Mouse (Mus musculus) stomach, embryonic 15.5 days (tissue): Measurements from ENCODE around the gene Sorbs2. TPM values are rescaled to one million over a fixed set of nuclear protein-coding genes. Genes with fewer than 3 reads are reported as not detected.
A peak's percentile ranks its signal among the peaks of the same experiment; 100 is the strongest.
"Not testable (repeated sequence)": the region's sequence is repeated elsewhere in the genome, so short reads cannot be mapped to it uniquely, and the experiment has no call there.

Source experiments
- ATAC-seq: fragments of 200-750 bp; cut with Nextera tagmentation; 2 replicates; pipeline ENCODE4 v1.8.0; 2017; ENCODE audit warnings: low read depth, moderate number of reproducible peaks, moderate TSS enrichment; ENCODE audit not compliant: insufficient read depth, low FRiP score
- H3K27ac ChIP-seq: fragments of 300-500 bp; sonication (generic); 2 replicates; pipeline ENCODE4 v1.5.1; 2015; ENCODE audit warnings: mild to moderate bottlenecking, inconsistent platforms
- H3K27me3 ChIP-seq: fragments of 300-500 bp; sonication (generic); replicated peaks from 2 replicates; pipeline ENCODE4 v1.6.1; 2015; ENCODE audit warnings: inconsistent platforms
- H3K36me3 ChIP-seq: fragments of 300-500 bp; sonication (generic); 2 replicates; pipeline ENCODE4 v1.6.1; 2015; ENCODE audit warnings: inconsistent platforms
- H3K4me1 ChIP-seq: fragments of 300-500 bp; sonication (generic); 2 replicates; pipeline ENCODE4 v1.6.1; 2015; ENCODE audit warnings: inconsistent platforms
- H3K4me2 ChIP-seq: fragments of 300-500 bp; sonication (generic); 2 replicates; pipeline ENCODE4 v1.6.1; 2015; ENCODE audit warnings: mild to moderate bottlenecking, inconsistent platforms
- H3K4me3 ChIP-seq: fragments of 300-500 bp; sonication (generic); replicated peaks from 2 replicates; pipeline ENCODE4 v1.5.1; 2015; ENCODE audit warnings: inconsistent platforms
- H3K9ac ChIP-seq: fragments of 300-500 bp; sonication (generic); 2 replicates; pipeline ENCODE4 v1.6.1; 2015; ENCODE audit warnings: inconsistent platforms
- H3K9me3 ChIP-seq: fragments of 300-500 bp; sonication (generic); 2 replicates; pipeline ENCODE4 v1.6.1; 2016; ENCODE audit warnings: inconsistent platforms
- WGBS: fragments of 180-500 bp; shearing (Covaris S2); methylation state at CpG from one replicate; pipeline ENCODE4 v1.1.7; 2015; 5-methylcytosine and 5-hydroxymethylcytosine counted together
- polyA plus RNA-seq: library from polyadenylated mRNA; unstranded; fragments of >200 nt; fragmentation: Nextera tagmentation; extraction: Ambion mirVana; gene quantifications from 2 replicates; pipeline ENCODE4 v1.2.1, GENCODE M21; 2015

Gene Sorbs2
- polyA plus RNA-seq, 1 experiment from 2014 or later: 25.9 TPM

DNA sequence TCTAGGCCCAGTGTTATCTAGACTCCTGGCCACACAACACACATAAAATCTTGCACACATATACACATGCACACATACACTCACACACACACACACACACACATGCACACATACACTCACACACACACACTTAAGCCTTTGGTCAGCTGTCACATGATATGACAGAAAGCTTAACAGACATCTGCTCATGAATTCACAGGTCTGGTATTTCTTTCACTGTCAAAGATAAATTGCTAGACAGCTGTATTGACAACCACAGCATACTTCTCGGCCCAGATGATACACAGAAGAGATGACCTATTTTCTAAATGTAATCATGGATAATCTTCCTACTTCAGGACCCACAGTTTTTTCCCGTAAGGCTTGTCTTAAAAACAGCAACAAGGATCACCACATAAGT is 326.3 kb downstream of the Sorbs2 start:
- H3K27me3 ChIP-seq: no peaks in the 10 kb centered on the region
- H3K9me3 ChIP-seq: no peaks in the 10 kb centered on the region
- no peaks in the 10 kb centered on the region for H3K4me1 ChIP-seq
- H3K4me2 ChIP-seq: no peak overlapping the region
- 49% methylated on average over 2 of the region's 2 CpGs for WGBS
- no peak overlapping the region for H3K27ac ChIP-seq
- no peak overlapping the region for H3K9ac ChIP-seq
- H3K4me3 ChIP-seq: no peak overlapping the region
- H3K36me3 ChIP-seq: no peaks in the 10 kb centered on the region
- no peak for ATAC-seq

DNA sequence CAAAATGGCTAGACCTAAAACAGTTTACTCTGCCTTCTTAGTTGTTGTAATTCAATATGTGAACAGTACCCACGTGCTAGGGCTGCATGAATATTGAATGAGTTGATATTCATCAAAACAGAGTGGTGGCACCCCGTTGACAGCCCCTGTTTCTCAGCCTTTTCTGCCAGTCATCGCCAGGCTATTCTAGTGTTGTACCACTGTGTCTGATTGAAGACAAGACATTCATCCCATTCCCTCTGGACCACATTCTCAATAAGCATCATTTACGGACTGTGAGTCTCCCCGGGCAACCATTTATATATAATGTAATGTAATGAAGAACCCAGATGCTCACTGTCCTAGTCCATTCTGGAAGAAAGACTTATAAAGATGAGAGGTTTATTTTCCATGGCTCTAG is 335.7 kb downstream of the Sorbs2 start:
- Histone ChIP-seq H3K27me3 (no peaks in the 10 kb centered on the region), H3K27ac (no peak overlapping the region), H3K4me3 (no peak overlapping the region), H3K4me2 (no peak overlapping the region), H3K36me3 (no peaks in the 10 kb centered on the region), H3K9ac (no peak overlapping the region), H3K9me3 (no peaks in the 10 kb centered on the region), H3K4me1 (peaks cover 7% of the 10 kb centered on the region; the same call in 1 of the 2 replicates)
- WGBS: 80% methylated on average over 5 of the region's 5 CpGs
- ATAC-seq: no peak

DNA sequence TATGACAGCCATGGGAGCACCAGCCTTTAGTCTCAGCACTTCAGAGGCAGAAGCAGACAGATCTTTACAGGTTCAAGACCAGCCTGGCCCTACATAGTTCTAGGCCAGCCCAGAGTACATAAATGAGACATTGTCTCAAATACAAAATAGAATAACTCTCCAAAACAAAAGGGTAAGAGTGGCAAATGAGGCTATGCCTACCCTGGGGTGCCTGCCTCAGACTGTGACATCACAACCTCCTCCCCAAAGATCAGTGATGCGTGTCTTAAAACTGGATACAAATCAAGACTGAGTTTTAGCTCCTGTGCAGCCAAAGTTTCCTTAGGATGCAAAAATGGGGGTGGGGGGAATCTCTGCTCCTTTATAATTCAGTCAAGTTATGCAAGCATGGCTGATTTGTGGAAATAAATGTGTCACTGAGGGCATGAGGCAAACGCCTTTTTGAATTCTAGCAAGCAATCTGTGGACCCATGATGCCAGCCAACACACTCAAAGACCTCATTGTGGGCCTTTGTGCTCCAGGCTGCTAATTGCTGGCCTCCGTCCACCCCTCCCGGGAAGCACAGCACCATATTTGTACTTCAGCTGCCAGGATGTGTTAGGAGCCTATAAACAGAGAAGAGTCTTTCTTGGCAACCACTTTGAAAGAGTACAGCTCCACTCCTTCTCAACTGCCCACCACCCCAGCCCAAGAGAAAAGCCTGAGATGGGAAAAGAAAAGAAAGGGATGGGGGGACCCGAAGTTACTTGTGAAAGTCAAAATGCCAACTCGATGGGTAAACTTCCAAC is 336.7 kb downstream of the Sorbs2 start:
- peak overlapping the region; percentile 67 for H3K27ac ChIP-seq
- H3K4me1 ChIP-seq: peaks cover 7% of the 10 kb centered on the region; the same call in 1 of the 2 replicates
- H3K27me3 ChIP-seq: no peaks in the 10 kb centered on the region
- WGBS: 47% methylated on average over 6 of the region's 6 CpGs
- H3K9ac ChIP-seq: no peak overlapping the region
- no peak overlapping the region for H3K4me3 ChIP-seq
- H3K9me3 ChIP-seq: no peaks in the 10 kb centered on the region
- peak; percentile 74; the same call in 1 of the 2 replicates for ATAC-seq
- H3K4me2 ChIP-seq: no peak overlapping the region
- H3K36me3 ChIP-seq: no peaks in the 10 kb centered on the region

DNA sequence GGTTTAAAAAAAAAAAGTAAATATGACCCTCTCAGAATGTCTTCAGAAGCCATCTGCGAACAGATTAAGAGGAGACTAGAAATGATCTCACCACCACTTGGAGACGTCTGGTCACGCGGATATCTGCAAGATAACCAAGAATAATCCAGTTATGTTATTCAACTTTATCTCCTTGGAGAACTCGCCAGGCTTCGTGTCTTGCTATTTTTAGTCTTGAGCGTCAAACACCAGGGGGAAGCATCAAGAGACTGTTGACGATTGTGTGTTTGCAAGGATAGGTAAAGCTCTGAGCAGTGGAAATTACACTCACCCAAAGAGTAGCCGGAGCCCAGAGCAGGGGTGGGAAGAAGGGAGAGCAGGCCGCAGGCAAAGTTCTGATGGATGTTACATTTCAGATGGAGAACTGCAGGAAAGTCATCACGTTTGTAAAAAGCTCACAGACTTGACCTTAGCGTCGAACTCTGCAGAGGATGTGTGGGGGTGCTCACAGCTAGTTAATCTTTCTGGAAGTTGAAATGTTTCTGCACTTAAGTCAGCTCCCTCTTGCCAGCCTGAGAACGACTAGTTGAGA is 337.4 kb downstream of the Sorbs2 start:
- no peaks in the 10 kb centered on the region for H3K27me3 ChIP-seq
- H3K4me3 ChIP-seq: no peak overlapping the region
- ATAC-seq: no peak; the same call in 1 of the 2 replicates
- no peaks in the 10 kb centered on the region for H3K36me3 ChIP-seq
- peak overlapping the region; percentile 67 for H3K27ac ChIP-seq
- H3K9me3 ChIP-seq: no peaks in the 10 kb centered on the region
- WGBS: 37% methylated on average over 14 of the region's 14 CpGs
- H3K9ac ChIP-seq: no peak overlapping the region
- peaks cover 4% of the 10 kb centered on the region; the same call in 1 of the 2 replicates for H3K4me1 ChIP-seq
- no peak overlapping the region for H3K4me2 ChIP-seq

DNA sequence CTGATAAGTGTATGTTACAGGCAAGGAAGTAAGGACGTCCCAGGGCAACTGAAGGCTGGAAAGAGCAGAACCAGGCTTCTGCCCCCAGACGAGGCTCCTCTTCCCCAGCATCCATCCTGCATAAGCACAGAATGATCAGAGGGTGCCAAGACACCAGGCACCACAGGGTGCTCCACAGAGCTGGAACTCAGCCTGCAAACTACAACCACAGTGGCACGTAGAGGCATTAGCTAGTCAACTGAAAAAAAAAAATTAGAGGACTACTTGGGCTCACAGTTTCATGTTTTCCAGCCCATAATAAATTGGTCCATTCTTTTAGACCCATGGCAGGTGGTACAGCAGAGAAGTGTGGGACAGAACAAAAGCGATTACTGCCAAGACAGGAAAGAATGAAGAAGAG is 338.3 kb downstream of the Sorbs2 start:
- no peak for ATAC-seq
- WGBS: 74% methylated on average over 4 of the region's 4 CpGs
- peak overlapping the region; percentile 67 for H3K27ac ChIP-seq
- no peaks in the 10 kb centered on the region for H3K9me3 ChIP-seq
- H3K9ac ChIP-seq: no peak overlapping the region
- no peaks in the 10 kb centered on the region for H3K27me3 ChIP-seq
- no peak overlapping the region for H3K4me3 ChIP-seq
- peaks cover 4% of the 10 kb centered on the region; the same call in 1 of the 2 replicates for H3K4me1 ChIP-seq
- H3K4me2 ChIP-seq: no peak overlapping the region
- H3K36me3 ChIP-seq: no peaks in the 10 kb centered on the region

DNA sequence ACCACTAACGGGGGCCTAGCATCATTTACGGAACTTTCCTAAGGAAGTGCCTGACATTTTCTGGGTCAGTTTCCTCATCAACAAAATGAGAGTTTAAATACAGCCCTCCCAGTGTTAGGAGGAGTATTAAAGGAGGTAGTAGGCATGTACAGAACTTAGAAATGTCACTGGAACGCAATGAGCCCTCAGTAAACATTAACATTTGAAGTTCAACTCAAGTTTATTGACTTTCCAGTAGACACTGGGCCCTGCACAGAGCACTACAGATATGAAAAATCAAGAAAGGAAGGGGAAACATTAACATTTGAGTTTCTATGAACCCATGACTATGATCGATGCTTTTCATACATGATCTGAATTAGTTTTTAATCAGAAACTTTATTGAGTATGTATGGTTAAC is 347.5 kb downstream of the Sorbs2 start:
- no peak overlapping the region for H3K4me3 ChIP-seq
- no peak overlapping the region for H3K27ac ChIP-seq
- peaks cover 12% of the 10 kb centered on the region for H3K4me1 ChIP-seq
- H3K9ac ChIP-seq: no peak overlapping the region
- H3K36me3 ChIP-seq: no peaks in the 10 kb centered on the region
- 73% methylated on average over 4 of the region's 4 CpGs for WGBS
- H3K4me2 ChIP-seq: no peak overlapping the region
- no peaks in the 10 kb centered on the region for H3K27me3 ChIP-seq
- H3K9me3 ChIP-seq: no peaks in the 10 kb centered on the region
- ATAC-seq: no peak

DNA sequence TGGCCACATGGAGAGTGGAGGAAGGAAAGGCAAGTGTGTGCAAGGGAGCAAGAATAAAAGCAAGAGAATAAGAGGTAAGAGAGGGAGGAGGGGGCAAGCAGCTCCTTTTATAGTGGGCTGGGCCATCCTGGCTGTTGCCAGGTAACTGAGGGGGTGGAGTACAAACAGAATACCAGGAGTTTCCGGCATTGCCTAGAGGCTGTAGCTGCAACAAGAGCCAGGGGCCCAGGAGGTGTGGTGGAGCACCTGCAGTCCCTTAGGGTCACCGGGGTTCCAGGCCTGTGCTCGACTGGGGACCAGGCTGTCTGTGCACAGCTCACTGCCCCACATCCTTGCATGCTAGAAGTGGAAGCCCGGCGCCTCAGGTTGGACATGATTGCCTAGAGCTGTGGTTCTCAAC is 350.1 kb downstream of the Sorbs2 start:
- Histone ChIP-seq H3K4me1 (peaks cover 12% of the 10 kb centered on the region), H3K27me3 (no peaks in the 10 kb centered on the region), H3K4me2 (0 out of 2 replicates have a peak overlapping the region, but pooled peaks have one; percentile 1), H3K9me3 (no peaks in the 10 kb centered on the region), H3K27ac (peak overlapping the region; percentile 9; the same call in 1 of the 2 replicates), H3K9ac (no peak overlapping the region), H3K4me3 (no peak overlapping the region), H3K36me3 (no peaks in the 10 kb centered on the region)
- 37% methylated on average over 5 of the region's 5 CpGs for WGBS
- peak; percentile 53; the same call in 1 of the 2 replicates for ATAC-seq

DNA sequence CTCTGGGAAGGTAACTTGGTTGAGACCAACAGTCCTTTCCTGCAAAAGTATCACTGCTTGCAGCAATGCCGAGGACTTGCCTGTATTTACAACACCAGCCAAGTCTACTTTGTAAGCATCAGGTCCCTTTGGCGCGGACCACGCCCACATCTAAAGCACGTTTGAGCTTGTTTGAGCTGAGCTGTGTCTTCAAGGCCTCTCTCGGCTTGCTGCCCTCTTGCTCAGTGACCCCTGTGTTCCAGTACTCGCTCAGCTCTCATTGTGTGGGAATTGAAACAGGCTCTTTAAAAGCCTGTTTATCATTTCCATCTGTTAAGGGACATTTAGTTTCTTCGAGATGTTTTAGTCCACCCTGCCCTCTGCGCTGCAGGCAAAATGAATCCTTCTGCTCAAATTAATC is 350.8 kb downstream of the Sorbs2 start:
- no peaks in the 10 kb centered on the region for H3K36me3 ChIP-seq
- H3K9me3 ChIP-seq: no peaks in the 10 kb centered on the region
- peaks cover 12% of the 10 kb centered on the region for H3K4me1 ChIP-seq
- H3K4me2 ChIP-seq: 0 out of 2 replicates have a peak overlapping the region, but pooled peaks have one; percentile 1
- H3K4me3 ChIP-seq: no peak overlapping the region
- no peak overlapping the region for H3K9ac ChIP-seq
- peak; percentile 66; the same call in 1 of the 2 replicates for ATAC-seq
- WGBS: 20% methylated on average over 9 of the region's 9 CpGs
- peak overlapping the region; percentile 9; the same call in 1 of the 2 replicates for H3K27ac ChIP-seq
- H3K27me3 ChIP-seq: no peaks in the 10 kb centered on the region

DNA sequence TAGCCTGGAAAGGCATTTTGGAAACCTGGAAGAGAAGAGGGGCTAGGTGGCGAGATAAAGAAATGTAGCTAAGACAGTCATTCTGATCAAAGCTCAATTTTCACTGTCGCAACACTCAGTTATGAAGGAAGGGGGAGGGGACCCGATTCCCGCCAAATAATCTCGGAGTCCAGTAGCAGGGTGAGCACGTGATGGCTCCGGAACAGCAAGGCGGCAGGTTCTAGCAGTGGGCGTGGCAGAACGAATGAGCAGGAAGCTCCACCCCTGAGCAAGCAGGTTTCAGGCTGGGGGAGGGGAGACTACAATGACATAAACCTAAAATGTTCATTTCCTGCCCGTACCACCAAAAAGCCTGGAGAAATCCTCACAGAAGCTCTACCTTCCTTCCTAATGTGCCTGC is 364.0 kb downstream of the Sorbs2 start:
- H3K4me2 ChIP-seq, H3K9me3 ChIP-seq, H3K9ac ChIP-seq, H3K27me3 ChIP-seq, H3K36me3 ChIP-seq, H3K4me3 ChIP-seq, H3K4me1 ChIP-seq: not testable (repeated sequence)
- ATAC-seq: peak; percentile 36; the same call in 1 of the 2 replicates
- H3K27ac ChIP-seq: peak overlapping the region; percentile 49; the same call in 1 of the 2 replicates
- 61% methylated on average over 11 of the region's 11 CpGs for WGBS

DNA sequence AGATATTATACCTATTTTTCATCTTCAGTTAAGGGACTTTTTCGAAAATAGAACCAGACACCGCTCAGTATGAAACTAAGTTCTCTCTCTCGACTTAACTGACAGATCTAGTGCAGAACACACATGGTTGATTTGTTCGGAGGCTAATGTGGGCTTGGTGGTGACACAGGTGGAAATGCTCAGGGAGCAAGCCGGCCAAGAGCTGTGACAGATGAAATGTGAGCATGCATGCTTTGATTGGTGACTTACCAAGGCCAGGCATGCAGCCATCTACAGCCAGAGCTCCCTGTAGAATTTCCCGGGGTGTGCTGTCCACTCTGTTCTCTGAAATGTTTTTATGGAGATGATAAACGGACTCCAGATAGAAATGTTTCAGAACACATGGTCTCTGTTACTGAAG is 364.5 kb downstream of the Sorbs2 start:
- Histone ChIP-seq H3K27ac (peak overlapping the region; percentile 49), H3K9me3 (no peaks in the 10 kb centered on the region), H3K4me3 (no peak overlapping the region), H3K4me1 (peaks cover 7% of the 10 kb centered on the region; the same call in 1 of the 2 replicates), H3K4me2 (no peak overlapping the region), H3K9ac (no peak overlapping the region), H3K36me3 (no peaks in the 10 kb centered on the region), H3K27me3 (no peaks in the 10 kb centered on the region)
- WGBS: 44% methylated on average over 7 of the region's 7 CpGs
- ATAC-seq: peak; percentile 48; the same call in 1 of the 2 replicates

DNA sequence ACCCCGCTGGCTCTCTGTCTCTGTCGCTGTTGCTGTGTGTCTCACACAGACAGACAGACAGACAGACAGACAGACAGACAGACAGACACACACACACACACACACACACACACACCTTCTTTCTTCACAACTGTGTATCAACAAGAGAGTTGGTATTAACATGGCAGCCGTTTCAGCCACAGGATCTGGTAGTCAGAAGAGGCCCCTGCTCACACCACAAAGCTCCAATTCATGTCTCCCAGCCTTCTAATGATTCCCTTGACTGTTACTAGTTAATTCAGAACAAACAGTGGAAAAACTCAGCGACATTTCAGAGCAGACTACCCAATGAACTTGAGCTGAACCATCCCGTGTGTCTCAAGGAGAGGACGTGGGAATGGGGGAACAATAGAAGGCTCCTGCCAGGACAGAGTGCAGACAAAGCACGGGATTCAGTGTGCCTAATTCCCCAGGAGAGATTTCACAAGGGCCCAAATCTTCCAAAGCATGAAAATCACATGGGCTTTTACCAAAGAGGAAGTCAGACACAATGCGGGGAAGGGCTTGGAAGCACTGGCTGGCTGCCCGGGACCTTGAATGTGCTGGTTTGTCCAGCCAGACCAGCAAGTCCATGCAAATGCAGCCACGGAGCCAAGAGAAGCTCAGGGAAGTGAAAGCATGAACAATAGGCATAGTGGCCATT is 367.5 kb downstream of the Sorbs2 start:
- H3K4me1 ChIP-seq: peaks cover 7% of the 10 kb centered on the region; the same call in 1 of the 2 replicates
- peak; percentile 73; the same call in 1 of the 2 replicates for ATAC-seq
- H3K27ac ChIP-seq: peak overlapping the region; percentile 88
- H3K27me3 ChIP-seq: no peaks in the 10 kb centered on the region
- no peaks in the 10 kb centered on the region for H3K9me3 ChIP-seq
- no peak overlapping the region for H3K4me3 ChIP-seq
- peak overlapping the region; percentile 25; the same call in 1 of the 2 replicates for H3K4me2 ChIP-seq
- H3K36me3 ChIP-seq: no peaks in the 10 kb centered on the region
- 34% methylated on average over 10 of the region's 10 CpGs for WGBS
- H3K9ac ChIP-seq: no peak overlapping the region
